Mouse (Mus musculus): ENCODE measurements at regions not wholly inside any gene's neighbourhood (a gene's known extent, or its start where the extent isn't known, plus 50 kb on each side); places are given as distances from the start of the nearest gene placed in this dataset.

DNA sequence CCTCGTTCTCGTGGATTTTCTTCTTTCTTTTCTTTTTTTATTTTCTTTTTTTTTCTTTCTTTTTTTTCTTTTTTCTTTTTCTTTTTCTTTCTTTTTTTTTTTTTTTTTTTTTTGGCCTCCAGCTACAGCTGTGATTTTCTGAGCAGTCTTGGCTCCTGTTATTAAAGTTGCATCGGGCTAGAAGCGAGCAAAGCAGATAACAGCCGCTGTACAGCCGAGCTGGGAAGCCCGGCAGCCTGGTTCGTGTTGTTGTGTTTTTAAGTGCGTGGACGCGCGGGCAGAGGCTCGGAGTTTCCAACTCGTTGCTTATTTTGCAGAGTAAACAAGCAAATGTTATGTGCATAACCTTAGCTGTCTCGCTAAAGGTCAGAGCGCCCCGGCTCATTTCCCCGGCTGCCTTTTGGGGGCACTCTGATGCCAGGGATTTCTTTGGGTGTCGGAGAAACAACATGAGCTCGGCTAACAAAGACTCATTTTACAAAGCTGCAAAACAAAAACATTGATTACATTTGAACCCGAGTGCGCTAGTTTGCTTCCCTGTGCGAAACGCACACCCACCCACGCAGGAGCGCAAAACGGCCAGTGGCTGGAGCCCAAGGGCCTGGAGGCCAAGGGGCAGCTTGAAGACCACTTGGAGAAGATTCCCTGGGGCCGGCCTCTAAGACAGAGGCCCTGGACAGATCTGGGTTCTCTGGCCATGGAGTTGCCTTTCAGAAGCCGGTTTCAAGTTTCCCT, 344.3 kb upstream of the Mki67 start:
- Histone ChIP-seq H3K27ac (peak overlapping the region; percentile 78), H3K4me3 (peak overlapping the region; percentile 43)
- TF ChIP-seq CTCF (IDR thresholded peaks at IDR 0.05): peak; percentile 58
- intact Hi-C loops (cut with DNase I): loop anchor here (5.0 kb wide), 2 partner anchors 337 to 1252 kb away; partner anchors contain the start of gene Ebf3
- DNase-seq (ENCODE audit: extremely low spot score in 1 of 2, low spot score in 2 of 2): peak; percentile 49 to 69

DNA sequence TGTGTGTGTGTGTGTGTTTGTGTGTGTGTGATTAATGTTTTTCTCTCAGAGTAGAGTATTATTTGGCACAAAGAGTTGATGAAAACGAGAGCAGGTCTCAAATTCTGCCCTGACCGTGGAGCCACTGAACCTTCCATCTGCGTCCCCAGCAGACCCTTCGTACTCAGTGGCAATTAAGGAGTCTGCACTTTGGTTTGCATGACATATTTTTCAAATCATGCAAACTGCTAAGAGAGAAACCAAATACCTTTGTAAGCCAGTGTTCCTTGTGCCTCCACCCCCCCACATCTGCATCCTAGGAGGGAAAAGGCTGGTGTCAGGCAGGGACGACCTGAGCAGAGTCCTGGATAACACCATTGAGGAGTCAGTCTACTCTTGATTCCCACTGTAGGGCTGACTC, 346.5 kb upstream of the Mki67 start:
- TF ChIP-seq CTCF (IDR thresholded peaks at IDR 0.05): no peak
- no peak for DNase-seq (ENCODE audit: extremely low spot score in 1 of 2, low spot score in 2 of 2)
- no peak overlapping the region for H3K27ac ChIP-seq
- intact Hi-C loops (cut with DNase I): loop anchor here (5.0 kb wide), 2 partner anchors 335 to 1250 kb away; partner anchors contain the start of gene Ebf3
- no peak overlapping the region for H3K4me3 ChIP-seq

DNA sequence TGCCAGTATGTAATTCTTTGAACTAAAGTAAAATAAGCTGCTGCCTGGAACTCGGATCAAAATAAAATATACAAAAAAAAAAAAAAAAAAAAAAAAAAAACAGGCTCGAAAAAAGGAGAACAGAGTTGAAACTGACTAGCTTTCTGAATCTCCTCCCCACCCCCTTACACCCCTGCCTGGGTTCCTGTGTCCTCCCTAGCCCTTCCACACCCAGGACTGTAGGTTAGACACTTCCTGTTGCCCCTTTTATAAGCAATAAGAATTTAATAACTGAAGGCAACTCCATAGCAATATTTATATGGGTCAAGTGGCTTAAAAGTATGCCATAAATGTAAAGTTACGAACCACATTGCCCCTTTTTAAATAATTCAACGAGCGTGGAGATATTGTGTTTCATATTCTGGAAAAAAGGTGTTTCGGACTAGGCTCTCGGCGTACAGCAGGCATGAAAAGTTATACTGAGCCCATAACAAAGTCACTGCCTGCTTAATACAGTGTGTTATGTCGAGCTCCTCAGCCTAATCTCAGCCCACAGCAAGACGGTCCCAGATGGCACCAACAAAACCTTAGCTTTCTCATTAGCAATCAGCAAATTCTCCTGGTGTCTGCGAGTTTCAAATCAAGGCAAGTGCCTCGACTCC, 349.0 kb upstream of the Mki67 start:
- Histone ChIP-seq H3K27ac (no peak overlapping the region), H3K4me3 (no peak overlapping the region)
- TF ChIP-seq CTCF (IDR thresholded peaks at IDR 0.05): no peak
- intact Hi-C loops (cut with DNase I): no loop called here
- DNase-seq (ENCODE audit: extremely low spot score in 1 of 2, low spot score in 2 of 2): no peak

DNA sequence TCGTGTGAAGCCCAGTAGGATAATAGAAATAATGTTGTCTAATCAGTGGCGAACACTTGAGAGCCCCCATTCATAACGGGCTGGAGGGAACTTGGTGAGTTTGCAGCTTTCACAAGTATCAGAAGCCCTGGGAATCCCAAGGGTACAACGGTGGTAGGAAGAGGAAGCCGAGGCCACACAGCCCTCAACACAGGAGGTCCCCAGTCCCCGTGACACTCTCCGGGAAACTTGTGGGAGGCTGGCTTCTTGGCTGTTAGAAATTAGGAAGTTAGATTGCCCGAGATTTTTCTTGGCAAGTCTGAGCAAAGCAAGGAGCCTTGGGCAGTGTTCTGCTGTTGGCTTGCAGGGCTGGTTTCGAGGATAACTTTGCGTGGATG, 349.5 kb upstream of the Mki67 start:
- Histone ChIP-seq H3K4me3 (no peak overlapping the region), H3K27ac (no peak overlapping the region)
- no peak for TF ChIP-seq CTCF (IDR thresholded peaks at IDR 0.05)
- DNase-seq (ENCODE audit: extremely low spot score in 1 of 2, low spot score in 2 of 2): no peak
- intact Hi-C loops (cut with DNase I): no loop called here

- Histone ChIP-seq H3K27ac (no peak overlapping the region), H3K4me3 (no peak overlapping the region)
- DNase-seq (ENCODE audit: extremely low spot score in 1 of 2, low spot score in 2 of 2): no peak
- TF ChIP-seq CTCF (IDR thresholded peaks at IDR 0.05): no peak
- intact Hi-C loops (cut with DNase I): no loop called here
These were observed 354.7 kb upstream of the Mki67 start for GRCm38 (mm10) chr7:136070881-136071280.

GRCm38 (mm10) chr7:136071331-136071730, 355.2 kb upstream of the Mki67 start:
- intact Hi-C loops (cut with DNase I): no loop called here
- Histone ChIP-seq H3K27ac (no peak overlapping the region), H3K4me3 (no peak overlapping the region)
- TF ChIP-seq CTCF (IDR thresholded peaks at IDR 0.05): no peak
- no peak for DNase-seq (ENCODE audit: extremely low spot score in 1 of 2, low spot score in 2 of 2)

GRCm38 (mm10) chr7:136073265-136073799, 357.2 kb upstream of the Mki67 start:
- DNase-seq (ENCODE audit: extremely low spot score in 1 of 2, low spot score in 2 of 2): no peak
- H3K27ac ChIP-seq: no peak overlapping the region
- no peak overlapping the region for H3K4me3 ChIP-seq
- intact Hi-C loops (cut with DNase I): no loop called here
- TF ChIP-seq CTCF (IDR thresholded peaks at IDR 0.05): no peak

GRCm38 (mm10) chr7:136074043-136074442, 357.9 kb upstream of the Mki67 start:
- intact Hi-C loops (cut with DNase I): no loop called here
- Histone ChIP-seq H3K4me3 (no peak overlapping the region), H3K27ac (no peak overlapping the region)
- DNase-seq (ENCODE audit: extremely low spot score in 1 of 2, low spot score in 2 of 2): no peak
- no peak for TF ChIP-seq CTCF (IDR thresholded peaks at IDR 0.05)

- no peak for TF ChIP-seq CTCF (IDR thresholded peaks at IDR 0.05)
- DNase-seq (ENCODE audit: extremely low spot score in 1 of 2, low spot score in 2 of 2): no peak
- intact Hi-C loops (cut with DNase I): no loop called here
- Histone ChIP-seq H3K4me3 (no peak overlapping the region), H3K27ac (no peak overlapping the region)
These were observed 365.5 kb upstream of the Mki67 start for GRCm38 (mm10) chr7:136081534-136082252.

- peak; percentile 17 to 23 for DNase-seq (ENCODE audit: extremely low spot score in 1 of 2, low spot score in 2 of 2)
- Histone ChIP-seq H3K4me3 (no peak overlapping the region), H3K27ac (no peak overlapping the region)
- intact Hi-C loops (cut with DNase I): no loop called here
- no peak for TF ChIP-seq CTCF (IDR thresholded peaks at IDR 0.05)
These were observed 366.2 kb upstream of the Mki67 start for GRCm38 (mm10) chr7:136082253-136082867.

GRCm38 (mm10) chr7:136083005-136083404, 366.8 kb upstream of the Mki67 start:
- intact Hi-C loops (cut with DNase I): no loop called here
- no peak for DNase-seq (ENCODE audit: extremely low spot score in 1 of 2, low spot score in 2 of 2)
- Histone ChIP-seq H3K4me3 (no peak overlapping the region), H3K27ac (peak overlapping the region; percentile 21; the same call in 1 of the 2 replicates)
- no peak for TF ChIP-seq CTCF (IDR thresholded peaks at IDR 0.05)

Data from left cerebral cortex, adult 2 months (tissue).